Mouse (Mus musculus): ENCODE measurements around the gene Adat3. TPM values are rescaled to one million over a fixed set of nuclear protein-coding genes. Genes with fewer than 3 reads are reported as not detected.

The Adat3 gene
- polyA plus RNA-seq (2021; fragmentation: Nextera tagmentation), result 2.4 and 2.9 TPM in 2 replicates
- long read RNA-seq, experiment 1, partial matches to known transcripts, result 0 of 6 reads
- long read RNA-seq, experiment 1, other reads (novel, unspliced or antisense), result 0 of 6 reads
- long read RNA-seq, experiment 2, partial matches to known transcripts, result 0 of 3 reads
- long read RNA-seq, experiment 2, other reads (novel, unspliced or antisense), result 1 of 3 reads

DNA sequence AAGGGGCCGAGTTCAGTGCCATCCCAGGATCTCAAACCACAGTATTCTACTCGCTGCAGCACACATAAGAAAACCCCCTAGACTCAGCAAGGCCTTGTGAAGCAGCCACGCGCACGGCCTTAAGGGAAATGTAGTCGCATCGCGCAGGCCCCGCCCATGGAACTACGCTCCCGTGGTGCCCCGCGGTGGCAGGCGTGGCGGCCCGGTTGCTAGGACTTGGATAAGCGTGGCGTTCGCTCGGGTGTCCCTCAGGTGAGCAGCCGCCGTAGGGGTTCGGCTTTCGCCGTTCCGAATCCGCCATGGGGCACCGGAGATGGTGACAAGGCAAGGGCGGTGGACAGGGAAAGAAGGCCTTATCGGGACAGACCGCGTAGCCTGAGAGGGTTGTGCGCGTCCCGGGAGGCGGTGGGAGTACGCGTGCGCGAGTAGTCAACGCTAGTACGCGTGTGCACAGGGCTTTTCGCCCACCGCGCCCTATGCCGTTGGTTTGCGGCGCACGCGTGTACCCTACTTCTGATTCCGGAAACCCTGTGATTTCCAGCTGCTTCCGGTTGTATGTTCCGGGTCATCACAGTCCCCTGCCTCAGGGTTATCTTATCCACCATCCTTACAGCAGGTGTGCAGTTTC lies at the start of gene Adat3, which contains the start of gene Scamp4:
Adat3 (plus strand) TSS at position 183 of the 628 bp plus-strand sequence.
Scamp4 (plus strand) TSS at position 175 of the 628 bp plus-strand sequence.

DNA sequence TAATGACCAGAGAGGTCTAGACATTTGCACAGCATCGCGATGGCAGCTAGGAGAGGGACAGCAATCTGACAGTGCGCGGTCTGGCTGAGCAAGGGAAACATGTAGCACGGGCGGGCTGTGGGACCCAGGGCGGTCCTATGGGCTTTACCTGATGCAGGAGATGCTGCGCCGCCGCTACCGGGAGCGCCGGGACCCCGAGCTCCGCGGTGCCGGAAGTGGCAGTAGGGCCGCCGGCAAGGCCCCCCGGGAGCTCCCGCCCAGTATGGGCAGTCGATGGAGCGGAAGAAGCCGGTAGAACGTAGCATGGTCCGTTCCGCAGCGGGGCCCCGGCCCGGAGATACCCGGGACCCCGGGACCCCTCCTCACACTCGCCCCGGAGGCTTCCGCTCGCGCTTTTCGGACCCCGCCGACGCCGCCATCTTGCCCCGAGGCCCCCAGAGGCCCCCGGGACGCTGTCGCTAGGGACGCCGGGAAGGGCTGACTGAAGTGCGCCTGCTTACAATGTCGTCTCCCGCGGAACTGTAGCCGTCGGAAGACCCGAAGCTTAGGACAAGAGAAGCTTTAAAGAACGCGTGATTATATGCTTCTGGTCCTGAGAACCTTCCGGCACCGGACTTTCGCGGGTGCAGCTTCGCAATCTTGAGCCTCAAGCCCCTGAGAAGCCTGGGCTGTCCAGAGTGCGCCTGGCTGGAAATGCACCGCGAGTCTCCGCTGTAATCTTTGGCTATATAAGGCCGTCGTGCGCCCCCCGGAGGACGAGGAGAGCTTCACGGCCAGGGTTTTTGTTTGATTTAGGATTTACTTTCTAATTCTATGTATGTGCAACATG lies 41.4 kb upstream of the Adat3 start, which contains the start of gene Rexo1:
Rexo1 (minus strand) TSS at position 445 of the 829 bp plus-strand sequence.

DNA sequence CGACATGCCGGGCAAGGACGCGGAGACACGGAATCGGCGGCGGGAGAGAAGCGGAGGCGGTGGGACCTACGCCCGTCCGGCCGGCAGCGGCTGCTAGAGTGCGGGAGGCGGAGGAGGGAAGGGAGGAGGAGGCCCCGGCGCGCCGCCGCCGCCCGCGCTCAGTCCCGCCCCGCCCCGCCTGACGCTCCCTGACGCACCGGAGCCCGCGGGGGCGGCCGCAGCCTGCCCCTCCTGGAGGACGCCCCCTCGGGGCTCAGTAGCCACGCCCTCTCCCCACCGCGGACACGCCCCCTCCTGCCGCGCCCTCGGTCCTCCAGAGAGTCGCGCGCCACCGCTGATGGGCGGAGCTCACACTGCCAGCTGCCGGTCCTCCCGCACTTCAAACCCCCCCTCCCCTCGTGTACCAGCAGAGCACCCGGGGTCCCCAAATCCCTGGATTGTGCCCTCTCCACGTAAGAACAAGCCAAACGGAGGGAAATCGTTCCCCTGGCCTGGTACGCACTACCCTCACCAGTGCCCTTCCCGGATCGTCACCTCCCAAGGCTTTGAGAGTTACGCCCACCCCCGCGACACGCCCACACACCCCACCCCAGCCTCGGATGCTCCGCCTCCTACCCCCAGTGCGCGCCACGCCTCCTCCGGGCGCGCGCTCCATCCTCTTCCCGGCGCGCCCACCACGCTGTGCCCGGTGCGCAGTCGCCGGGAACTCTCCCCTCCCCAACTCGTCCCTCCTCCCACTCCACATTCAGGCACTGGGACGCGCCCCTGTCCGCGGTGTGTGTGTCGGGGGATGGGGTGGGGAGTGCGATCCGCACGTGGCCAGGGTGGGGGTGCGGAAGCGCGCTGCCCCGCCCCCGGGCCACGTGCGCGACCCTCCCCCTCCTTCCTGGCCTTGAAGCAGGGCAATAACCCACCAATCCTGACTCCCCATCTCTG lies 25.2 kb upstream of the Adat3 start, which contains the start of gene Klf16:
Klf16 (minus strand) TSS at position 127 of the 936 bp plus-strand sequence.

DNA sequence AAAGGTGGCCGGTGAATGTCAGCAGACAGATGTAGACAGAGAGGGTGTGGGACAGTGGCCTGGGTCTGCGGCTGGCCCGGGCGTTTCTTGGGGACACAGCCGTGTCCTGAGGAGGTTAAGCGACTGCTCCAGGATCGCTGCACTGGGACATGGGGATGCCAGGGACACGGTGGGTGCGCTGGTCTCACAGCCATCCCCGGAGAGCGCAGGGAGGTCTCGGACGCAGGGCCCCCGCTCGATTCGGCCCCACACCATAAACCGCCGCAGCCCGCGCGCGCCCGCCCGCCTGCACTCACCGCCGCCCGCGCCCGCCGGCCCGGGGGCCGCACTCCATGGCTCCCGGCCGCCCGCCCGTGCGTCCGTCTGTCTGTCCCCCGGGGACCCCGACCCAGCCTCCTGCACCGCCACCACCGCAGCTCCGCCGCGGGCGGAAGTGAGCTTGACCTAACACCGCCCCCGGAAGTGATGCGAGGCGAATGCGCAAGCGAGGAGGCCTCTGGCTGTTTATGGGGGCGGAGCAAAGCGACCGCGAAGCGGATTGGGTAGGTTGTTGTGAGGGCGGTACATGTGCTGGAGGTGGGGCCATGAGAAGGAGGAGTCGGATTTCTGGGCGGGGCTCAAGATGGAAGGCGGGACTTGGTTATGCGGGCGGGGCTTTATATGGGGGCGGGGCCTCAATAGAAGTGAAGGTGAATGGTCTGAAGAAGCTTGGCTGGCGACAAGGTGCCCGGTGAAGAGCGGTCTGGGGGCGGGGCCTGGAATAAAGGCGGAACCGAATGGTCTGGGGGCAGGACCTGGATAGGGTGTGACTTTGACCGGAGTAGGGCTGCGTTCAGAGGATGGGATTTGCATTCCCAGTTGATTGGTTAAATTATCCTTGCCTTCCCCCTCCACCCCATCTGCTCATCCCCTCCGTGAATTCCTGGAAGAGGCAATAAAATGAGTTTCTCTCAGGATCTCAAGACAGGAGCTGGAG lies 12.5 kb upstream of the Adat3 start, which contains the start of gene Abhd17a:
Abhd17a (minus strand) TSS at position 463 of the 976 bp plus-strand sequence.

DNA sequence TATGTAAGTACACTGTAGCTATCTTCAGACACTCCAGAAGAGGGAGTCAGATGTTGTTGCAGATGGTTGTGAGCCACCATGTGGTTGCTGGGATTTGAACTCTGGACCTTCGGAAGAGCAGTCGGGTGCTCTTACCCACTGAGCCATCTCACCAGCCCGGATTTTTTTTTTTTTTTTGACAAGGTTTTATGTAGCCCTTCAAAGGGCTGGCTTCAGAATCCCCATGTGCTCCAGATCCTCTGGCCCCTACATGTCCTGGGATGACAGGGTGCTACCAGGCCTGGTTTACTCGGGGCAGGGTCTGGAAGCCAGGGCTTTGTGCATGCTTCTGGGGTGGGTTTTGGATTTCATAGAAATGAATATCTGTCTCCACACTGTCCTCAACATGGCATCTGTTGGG lies 3.0 kb downstream of the Adat3 start, which contains the start of gene Gm49322:
Gm49322 (plus strand) TSS at position 301 of the 400 bp plus-strand sequence.

DNA sequence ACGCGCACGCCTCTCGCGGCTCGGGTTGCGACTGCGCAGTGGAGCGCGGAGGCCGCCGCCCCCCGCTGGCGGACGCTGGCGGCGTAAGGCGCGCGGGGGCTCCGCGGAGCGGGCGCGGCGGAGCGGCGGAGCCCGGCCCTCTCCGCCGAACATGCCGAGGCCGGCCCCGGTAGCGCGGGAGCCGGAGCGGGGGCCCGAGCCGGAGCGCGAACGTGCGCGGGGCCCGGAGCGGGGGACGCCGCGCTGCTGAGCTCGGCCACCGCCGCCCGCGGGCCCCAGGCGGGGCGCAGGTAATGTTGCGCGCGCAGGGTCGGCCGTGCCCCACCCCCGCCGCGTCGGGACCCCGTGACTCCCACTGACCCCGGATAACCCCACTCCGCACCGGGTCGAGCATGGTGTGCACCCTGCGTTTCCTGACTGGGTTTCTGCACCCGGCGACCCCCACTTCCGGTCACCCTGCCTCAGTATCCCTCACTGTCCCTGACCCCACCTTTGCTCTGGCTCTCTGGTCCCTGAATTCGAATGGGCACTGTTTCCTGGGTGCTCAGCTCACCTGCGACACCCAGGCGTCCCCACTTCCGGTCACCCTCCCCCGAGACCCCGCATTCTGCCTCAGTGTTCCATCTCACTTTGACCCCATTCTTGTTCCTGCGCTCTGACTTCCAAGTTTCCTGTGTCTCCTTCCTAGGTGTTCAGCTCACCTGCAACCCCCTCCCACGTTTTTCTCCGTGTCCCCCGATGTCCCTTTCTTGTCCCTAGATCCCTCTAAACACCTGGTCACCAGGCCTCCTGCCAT lies 20.2 kb downstream of the Adat3 start, which contains the start of gene Csnk1g2:
Csnk1g2 (plus strand) TSS at position 178 of the 796 bp plus-strand sequence.

DNA sequence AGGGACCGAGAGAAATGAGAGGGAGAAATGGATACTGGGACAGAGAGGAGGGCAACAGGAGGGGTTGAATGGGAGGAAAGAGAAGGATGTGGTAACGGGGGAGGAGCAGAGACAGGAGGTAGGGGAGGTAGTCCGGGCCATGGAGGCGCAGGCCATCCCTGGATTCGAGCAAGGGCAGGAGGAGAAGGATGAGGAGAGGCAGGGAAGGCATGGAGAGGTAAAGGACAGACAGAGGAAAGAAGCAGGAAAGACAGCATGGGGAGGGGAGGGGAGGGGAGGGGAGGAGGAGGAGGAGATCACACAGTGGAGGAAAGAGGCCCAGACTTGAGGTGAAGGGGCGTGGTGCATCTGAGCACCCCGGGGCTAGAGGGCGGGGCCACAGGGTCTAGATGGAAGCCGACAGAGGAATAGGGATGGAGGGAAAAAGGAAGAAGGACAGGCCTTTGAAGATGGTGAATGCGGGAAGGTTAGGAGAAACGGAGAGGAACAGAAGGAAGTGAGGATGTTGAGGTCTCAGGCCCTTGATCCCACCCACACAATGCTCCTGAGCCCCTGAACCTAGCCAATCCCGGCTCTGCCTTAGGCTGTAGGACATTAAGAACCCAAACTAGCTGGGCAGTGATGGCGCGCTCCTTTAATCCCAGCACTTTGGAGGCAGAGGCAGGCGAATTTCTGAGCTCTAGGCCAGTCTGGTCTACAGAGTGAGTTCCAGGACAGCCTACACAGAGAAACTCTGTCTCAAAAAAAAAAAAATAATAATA lies 54.4 kb downstream of the Adat3 start, which contains the start of gene Btbd2:
Btbd2 (minus strand) TSS at position 209 of the 761 bp plus-strand sequence.

Other genes with a start within 250 kb of the Adat3 start
- gene Plk5, start 246.4 kb upstream of the Adat3 start, polyA plus RNA-seq (2021; fragmentation: Nextera tagmentation), result 17.5 and 30.6 TPM in 2 replicates
- 2.4 and 2.6 TPM in 2 replicates for gene Mex3d, start 215.2 kb upstream of the Adat3 start, polyA plus RNA-seq (2021; fragmentation: Nextera tagmentation)
- gene Mbd3, start 203.3 kb upstream of the Adat3 start, polyA plus RNA-seq (2021; fragmentation: Nextera tagmentation), result 40.7 and 66.9 TPM in 2 replicates
- gene Uqcr11, start 196.1 kb upstream of the Adat3 start, polyA plus RNA-seq (2021; fragmentation: Nextera tagmentation), result 1,219 and 1,315 TPM in 2 replicates
- 3.9 and 15.6 TPM in 2 replicates for gene Tcf3, start 169.2 kb upstream of the Adat3 start, polyA plus RNA-seq (2021; fragmentation: Nextera tagmentation)
- gene Onecut3, start 108.0 kb upstream of the Adat3 start, polyA plus RNA-seq (2021; fragmentation: Nextera tagmentation), result not detected in 2 replicates
- 0.04 TPM in 1 of 2 replicates, not detected in the other for gene Atp8b3, start 63.8 kb upstream of the Adat3 start, polyA plus RNA-seq (2021; fragmentation: Nextera tagmentation)
- 16.6 and 17.7 TPM in 2 replicates for gene Rexo1, start 41.3 kb upstream of the Adat3 start, polyA plus RNA-seq (2021; fragmentation: Nextera tagmentation)
- 10.4 and 18.6 TPM in 2 replicates for gene Klf16, start 25.6 kb upstream of the Adat3 start, polyA plus RNA-seq (2021; fragmentation: Nextera tagmentation)
- 73.4 and 155 TPM in 2 replicates for gene Abhd17a, start 12.5 kb upstream of the Adat3 start, polyA plus RNA-seq (2021; fragmentation: Nextera tagmentation)
- gene Scamp4, start within 50 bp of the Adat3 start, polyA plus RNA-seq (2021; fragmentation: Nextera tagmentation), result 85.6 and 95.7 TPM in 2 replicates
- 0.10 and 0.25 TPM in 2 replicates for gene Gm49322, start 3.1 kb downstream of the Adat3 start, polyA plus RNA-seq (2021; fragmentation: Nextera tagmentation)
- 27.8 and 30.7 TPM in 2 replicates for gene Csnk1g2, start 20.0 kb downstream of the Adat3 start, polyA plus RNA-seq (2021; fragmentation: Nextera tagmentation)
- 23.3 and 91.7 TPM in 2 replicates for gene Btbd2, start 54.2 kb downstream of the Adat3 start, polyA plus RNA-seq (2021; fragmentation: Nextera tagmentation)
- 4.0 and 9.1 TPM in 2 replicates for gene Mknk2, start 75.2 kb downstream of the Adat3 start, polyA plus RNA-seq (2021; fragmentation: Nextera tagmentation)
- gene Mob3a, start 99.1 kb downstream of the Adat3 start, polyA plus RNA-seq (2021; fragmentation: Nextera tagmentation), result 8.4 and 9.9 TPM in 2 replicates
- 49.5 and 65.0 TPM in 2 replicates for gene Izumo4, start 99.3 kb downstream of the Adat3 start, polyA plus RNA-seq (2021; fragmentation: Nextera tagmentation)
- gene Ap3d1, start 139.4 kb downstream of the Adat3 start, polyA plus RNA-seq (2021; fragmentation: Nextera tagmentation), result 44.4 and 48.6 TPM in 2 replicates
- 1.6 and 2.7 TPM in 2 replicates for gene Dot1l, start 152.3 kb downstream of the Adat3 start, polyA plus RNA-seq (2021; fragmentation: Nextera tagmentation)
- gene Sf3a2, start 195.3 kb downstream of the Adat3 start, polyA plus RNA-seq (2021; fragmentation: Nextera tagmentation), result 5.5 and 41.9 TPM in 2 replicates
- gene Plekhj1, start 195.7 kb downstream of the Adat3 start, polyA plus RNA-seq (2021; fragmentation: Nextera tagmentation), result 92.8 and 104 TPM in 2 replicates
- 0.16 TPM in 1 of 2 replicates, not detected in the other for gene Amh, start 202.4 kb downstream of the Adat3 start, polyA plus RNA-seq (2021; fragmentation: Nextera tagmentation)
- gene Jsrp1, start 210.6 kb downstream of the Adat3 start, polyA plus RNA-seq (2021; fragmentation: Nextera tagmentation), result 13.2 and 15.5 TPM in 2 replicates
- 2,247 and 2,738 TPM in 2 replicates for gene Oaz1, start 223.8 kb downstream of the Adat3 start, polyA plus RNA-seq (2021; fragmentation: Nextera tagmentation)
- 22.3 and 23.9 TPM in 2 replicates for gene Lingo3, start 241.2 kb downstream of the Adat3 start, polyA plus RNA-seq (2021; fragmentation: Nextera tagmentation)